ENCODE assay signal across 29 mouse cellular contexts in genomic region chr8:123854252-123854651, GRCm38 (mm10). TPM values are rescaled to one million over a fixed set of nuclear protein-coding genes. Genes with fewer than 3 reads are reported as not detected.
"Had no signal": no experiment of that assay in that cellular context is flagged by ENCODE, and none has a peak within 500 bp of the region (broad histone marks: within the 10 kb centered on the region; RNA-seq: fewer than 3 reads in every experiment).

No protein-coding gene starts in this region.

- H3K4me2 ChIP-seq: embryonic facial prominence, embryonic 12.5 days; embryonic facial prominence, embryonic 13.5 days; embryonic facial prominence, embryonic 15.5 days; forebrain, embryonic 12.5 days; forebrain, embryonic 13.5 days; forebrain, embryonic 15.5 days had no signal

- H3K27ac ChIP-seq: embryonic facial prominence, embryonic 10.5 days; embryonic facial prominence, embryonic 12.5 days; embryonic facial prominence, embryonic 13.5 days; embryonic facial prominence, embryonic 15.5 days; forebrain, embryonic 10.5 days; forebrain, embryonic 12.5 days; forebrain, embryonic 13.5 days; forebrain, embryonic 15.5 days; gastrocnemius, adult 2 months; heart, adult 2 months; heart, embryonic 10.5 days had no signal

- H3K27me3 ChIP-seq: embryonic facial prominence, embryonic 12.5 days; embryonic facial prominence, embryonic 13.5 days; embryonic facial prominence, embryonic 15.5 days; forebrain, embryonic 12.5 days; forebrain, embryonic 13.5 days; forebrain, embryonic 15.5 days had no signal

- H3K4me3 ChIP-seq: embryonic facial prominence, embryonic 10.5 days; embryonic facial prominence, embryonic 12.5 days; embryonic facial prominence, embryonic 13.5 days; embryonic facial prominence, embryonic 15.5 days; erythroblast, embryonic 14.5 days; forebrain, embryonic 10.5 days; forebrain, embryonic 12.5 days; forebrain, embryonic 13.5 days; forebrain, embryonic 15.5 days; gastrocnemius, adult 2 months; heart, adult 2 months; heart, embryonic 10.5 days had no signal

- ATAC-seq: forebrain, embryonic 13.5 days; forebrain, embryonic 14.5 days; forebrain, embryonic 15.5 days; forebrain, embryonic 16.5 days; forebrain, postnatal 0 days had no signal

- H3K36me3 ChIP-seq: embryonic facial prominence, embryonic 10.5 days; embryonic facial prominence, embryonic 12.5 days; embryonic facial prominence, embryonic 13.5 days; embryonic facial prominence, embryonic 15.5 days; forebrain, embryonic 12.5 days; forebrain, embryonic 15.5 days; heart, embryonic 10.5 days had no signal

- H3K9me3 ChIP-seq: embryonic facial prominence, embryonic 12.5 days; embryonic facial prominence, embryonic 13.5 days; embryonic facial prominence, embryonic 15.5 days; forebrain, embryonic 10.5 days; forebrain, embryonic 12.5 days; forebrain, embryonic 13.5 days; forebrain, embryonic 15.5 days; heart, embryonic 10.5 days had no signal

- H3K9ac ChIP-seq: embryonic facial prominence, embryonic 12.5 days; embryonic facial prominence, embryonic 13.5 days; embryonic facial prominence, embryonic 15.5 days; forebrain, embryonic 12.5 days; forebrain, embryonic 13.5 days; forebrain, embryonic 15.5 days; forebrain, postnatal 0 days had no signal

- DNase-seq: cerebellum, adult 9-10 months; cerebellum, adult 9-11 months; cerebellum, postnatal 10 days; cerebellum, postnatal 14 days; cerebellum, postnatal 25 days; cerebellum, postnatal 36 days; embryo, embryonic 11 days; forebrain, postnatal 0 days; gastrocnemius, adult 2 months; gastrocnemius, postnatal 10 days; gastrocnemius, postnatal 25 days; gastrocnemius, postnatal 36 days; heart, adult 11 months; heart, adult 18-20 months; heart, adult 2 months had no signal

RNA-seq across cellular contexts. Expression of gene Acta1, which starts 40.3 kb away (rescaled TPM):
- total RNA-seq: common myeloid progenitor, adult 5-6 weeks; granulocyte monocyte progenitor cell, adult 5-6 weeks had no signal
